Mouse (Mus musculus) inflammation-experienced regulatory T-cells, adult 6 months (primary cell): ENCODE data around the gene Stxbp2. TPM values are rescaled to one million over a fixed set of nuclear protein-coding genes. Genes with fewer than 3 reads are reported as not detected.
"Not testable (repeated sequence)": the region's sequence is repeated elsewhere in the genome, so short reads cannot be mapped to it uniquely, and the experiment has no call there.

ENCODE experiments used
- ATAC-seq: one replicate; pipeline ENCODE4 v1.8.0; 2017
- polyA plus RNA-seq, 3 experiments: library from polyadenylated mRNA; unstranded; fragments of 100-300 nt; shearing (Covaris generic); gene quantifications; one replicate each; pipeline ENCODE4 v1.2.1; 2017

Stxbp2 gene
- polyA plus RNA-seq: 100 to 1,000 TPM; 180 to 262 (median 191) TPM

GRCm38 (mm10) chr8:3630647-3631477 lies at the start of gene Stxbp2:
TSS of gene Stxbp2 (plus strand) at chr8:3630955.
- peak; percentile 98 for ATAC-seq

GRCm38 (mm10) chr8:3581961-3582360 lies 48.8 kb upstream of the Stxbp2 start:
- not testable (repeated sequence) for ATAC-seq

- no peak for ATAC-seq
Observed at GRCm38 (mm10) chr8:3586452-3586851, 44.3 kb upstream of the Stxbp2 start.

- no peak for ATAC-seq
Observed at GRCm38 (mm10) chr8:3586993-3587390, 43.8 kb upstream of the Stxbp2 start, which contains the start of gene Camsap3. TSS of gene Camsap3 (plus strand) at chr8:3587293.

GRCm38 (mm10) chr8:3587391-3588257 lies 43.1 kb upstream of the Stxbp2 start:
- peak; percentile 38 for ATAC-seq

- no peak for ATAC-seq
Observed at GRCm38 (mm10) chr8:3588258-3588633, 42.5 kb upstream of the Stxbp2 start.

- no peak for ATAC-seq
Observed at GRCm38 (mm10) chr8:3593470-3593869, 37.3 kb upstream of the Stxbp2 start.

GRCm38 (mm10) chr8:3594466-3594865 lies 36.3 kb upstream of the Stxbp2 start:
- no peak for ATAC-seq

GRCm38 (mm10) chr8:3598054-3598453 lies 32.7 kb upstream of the Stxbp2 start:
- no peak for ATAC-seq

- ATAC-seq: no peak
Observed at GRCm38 (mm10) chr8:3599219-3599618, 31.5 kb upstream of the Stxbp2 start.

GRCm38 (mm10) chr8:3600401-3600800 lies 30.4 kb upstream of the Stxbp2 start:
- no peak for ATAC-seq

- ATAC-seq: no peak
Observed at GRCm38 (mm10) chr8:3603439-3603838, 27.3 kb upstream of the Stxbp2 start.

- no peak for ATAC-seq
Observed at GRCm38 (mm10) chr8:3606593-3606992, 24.2 kb upstream of the Stxbp2 start.

GRCm38 (mm10) chr8:3607822-3608221 lies 22.9 kb upstream of the Stxbp2 start:
- no peak for ATAC-seq

- ATAC-seq: no peak
Observed at GRCm38 (mm10) chr8:3609046-3609815, 21.5 kb upstream of the Stxbp2 start.

- no peak for ATAC-seq
Observed at GRCm38 (mm10) chr8:3609816-3610150, 21.0 kb upstream of the Stxbp2 start.

- peak; percentile 93 for ATAC-seq
Observed at GRCm38 (mm10) chr8:3621199-3621970, 9.4 kb upstream of the Stxbp2 start, which contains the start of the genes Xab2 and Pet100. TSS of gene Xab2 (minus strand) at chr8:3621316. TSS of gene Pet100 (plus strand) at chr8:3621548.

GRCm38 (mm10) chr8:3622119-3622518 lies 8.6 kb upstream of the Stxbp2 start:
- ATAC-seq: no peak

GRCm38 (mm10) chr8:3625445-3625844 lies 5.3 kb upstream of the Stxbp2 start, which contains the start of gene Pcp2:
TSS of gene Pcp2 (minus strand) at chr8:3625545.
- ATAC-seq: no peak

GRCm38 (mm10) chr8:3626971-3627370 lies 3.8 kb upstream of the Stxbp2 start:
- ATAC-seq: no peak

- ATAC-seq: peak; percentile 41
Observed at GRCm38 (mm10) chr8:3628014-3628413, 2.7 kb upstream of the Stxbp2 start.

- ATAC-seq: no peak
Observed at GRCm38 (mm10) chr8:3631478-3631875, 722 bp downstream of the Stxbp2 start.
